In the genomic region with DNA sequence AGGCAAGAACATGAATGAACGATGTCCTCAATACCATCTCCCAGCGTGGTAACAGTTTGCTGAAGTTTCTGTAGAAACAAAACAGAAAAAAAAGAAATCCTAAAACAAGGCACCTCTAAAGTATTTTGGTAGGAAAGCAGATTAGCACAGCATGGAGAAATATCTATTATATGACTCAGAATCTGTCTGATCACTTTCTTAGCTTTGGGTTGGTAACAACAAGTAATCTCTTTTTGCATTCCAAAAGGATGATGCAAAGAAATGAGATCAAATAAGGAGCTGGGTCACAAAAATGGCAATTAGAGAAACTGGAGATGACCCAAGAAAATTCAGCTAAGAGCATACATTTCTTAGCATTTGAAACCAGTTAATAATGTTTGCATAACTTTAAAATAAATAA, we compare ENCODE assay signal across 14 mouse cellular contexts.
"Had no signal": no experiment of that assay in that cellular context is flagged by ENCODE, and none has a peak within 500 bp of the region (broad histone marks: within the 10 kb centered on the region; RNA-seq: fewer than 3 reads in every experiment).

No protein-coding gene starts in this region.

- DNase-seq: retina, postnatal 1 day; right cerebral cortex, adult 18-20 months; right cerebral cortex, postnatal 14 days; right cerebral cortex, postnatal 25 days; right cerebral cortex, postnatal 4 days; spleen, adult 18-20 months; thymus, adult 18-20 months; thymus, adult 2 months; thymus, postnatal 14 days; thymus, postnatal 25 days; thymus, postnatal 36 days had no signal

- H3K36me3 ChIP-seq: neural tube, embryonic 13.5 days; neural tube, embryonic 15.5 days; stomach, embryonic 15.5 days had no signal

- H3K27me3 ChIP-seq: neural tube, embryonic 13.5 days; neural tube, embryonic 15.5 days; stomach, embryonic 15.5 days had no signal

- H3K4me3 ChIP-seq: neural tube, embryonic 13.5 days; neural tube, embryonic 15.5 days; stomach, embryonic 15.5 days had no signal
